Mouse (Mus musculus) retina, adult 2 months (tissue): Measurements from ENCODE around the gene Aamdc.
A peak's percentile ranks its signal among the peaks of the same experiment; 100 is the strongest.

Experiments
- DNase-seq: peaks from one replicate; pipeline ENCODE4 v3.0.0-alpha.2; 2012; ENCODE audit warnings: low read depth, low spot score

Gene Aamdc

GRCm38 (mm10) chr7:97579067-97579975 lies at the start of gene Aamdc, which contains the start of gene Rsf1:
Aamdc (minus strand) TSS chr7:97579497.
Rsf1 (plus strand) TSS chr7:97579889.
- DNase-seq: peak; percentile 93

- DNase-seq: no peak
These were observed 44.1 kb upstream of the Aamdc start for GRCm38 (mm10) chr7:97623402-97623801.

GRCm38 (mm10) chr7:97622676-97623075 lies 43.4 kb upstream of the Aamdc start:
- DNase-seq: no peak

- DNase-seq: no peak
These were observed 42.0 kb upstream of the Aamdc start for GRCm38 (mm10) chr7:97621346-97621745.

GRCm38 (mm10) chr7:97598548-97598947 lies 19.3 kb upstream of the Aamdc start:
- DNase-seq: no peak

- no peak for DNase-seq
These were observed 14.2 kb upstream of the Aamdc start for GRCm38 (mm10) chr7:97593535-97593934.

GRCm38 (mm10) chr7:97592396-97592795 lies 13.1 kb upstream of the Aamdc start:
- DNase-seq: no peak

- DNase-seq: no peak
These were observed 12.0 kb upstream of the Aamdc start for GRCm38 (mm10) chr7:97591336-97591735.

- no peak for DNase-seq
These were observed 11.2 kb upstream of the Aamdc start for GRCm38 (mm10) chr7:97590488-97590887.

GRCm38 (mm10) chr7:97588506-97588905 lies 9.2 kb upstream of the Aamdc start:
- no peak for DNase-seq

GRCm38 (mm10) chr7:97580843-97581214 lies 1.5 kb upstream of the Aamdc start:
- DNase-seq: peak; percentile 47

- DNase-seq: no peak
These were observed 912 bp upstream of the Aamdc start for GRCm38 (mm10) chr7:97579976-97580842.

GRCm38 (mm10) chr7:97578361-97579066 lies 783 bp downstream of the Aamdc start:
- no peak for DNase-seq

GRCm38 (mm10) chr7:97570389-97570788 lies 8.9 kb downstream of the Aamdc start:
- no peak for DNase-seq

- DNase-seq: no peak
These were observed 9.9 kb downstream of the Aamdc start for GRCm38 (mm10) chr7:97569372-97569771.

- no peak for DNase-seq
These were observed 15.7 kb downstream of the Aamdc start for GRCm38 (mm10) chr7:97563576-97563975.

- no peak for DNase-seq
These were observed 28.6 kb downstream of the Aamdc start for GRCm38 (mm10) chr7:97550673-97551072.

GRCm38 (mm10) chr7:97549301-97549700 lies 30.0 kb downstream of the Aamdc start:
- no peak for DNase-seq

GRCm38 (mm10) chr7:97546462-97546861 lies 32.8 kb downstream of the Aamdc start:
- no peak for DNase-seq

- no peak for DNase-seq
These were observed 42.7 kb downstream of the Aamdc start for GRCm38 (mm10) chr7:97536571-97536970.

- DNase-seq: no peak
These were observed 43.8 kb downstream of the Aamdc start for GRCm38 (mm10) chr7:97535531-97535930.

- DNase-seq: no peak
These were observed 59.4 kb downstream of the Aamdc start for GRCm38 (mm10) chr7:97519935-97520334.
